Mouse (Mus musculus) thymus, postnatal 36 days (tissue): ENCODE results near the gene Vmn2r104.

ENCODE experiments used
- DNase-seq, 2 experiments: peaks; one replicate each; pipeline ENCODE4 v3.0.0; 2022; ENCODE audit warnings: mixed read lengths in 2 of 2

Gene Vmn2r104

GRCm38 (mm10) chr17:20048236-20048635 is at the start of gene Vmn2r104:
TSS of gene Vmn2r104 (minus strand) at chr17:20048336.
- DNase-seq, result no peak

GRCm38 (mm10) chr17:20074090-20074489 is 26.0 kb upstream of the Vmn2r104 start:
- no peak for DNase-seq

- no peak for DNase-seq
These were observed 23.7 kb upstream of the Vmn2r104 start for GRCm38 (mm10) chr17:20071656-20072396.
